Mouse (Mus musculus): ENCODE measurements around the gene Myo18b.

Myo18b gene

GRCm38 (mm10) chr5:112876846-112877390, 19.2 kb downstream of the Myo18b start:
- peak; percentile 52 for DNase-seq

GRCm38 (mm10) chr5:112872999-112873398, 23.2 kb downstream of the Myo18b start:
- DNase-seq = no peak

GRCm38 (mm10) chr5:112870729-112871128, 25.4 kb downstream of the Myo18b start:
- DNase-seq = peak; percentile 68

GRCm38 (mm10) chr5:112868620-112869019, 27.5 kb downstream of the Myo18b start:
- no peak for DNase-seq

GRCm38 (mm10) chr5:112864719-112865367, 31.3 kb downstream of the Myo18b start:
- no peak for DNase-seq

GRCm38 (mm10) chr5:112859379-112860035, 36.7 kb downstream of the Myo18b start:
- peak; percentile 45 for DNase-seq

GRCm38 (mm10) chr5:112853179-112853578, 43.0 kb downstream of the Myo18b start:
- DNase-seq = peak; percentile 66

- peak; percentile 52 for DNase-seq
These were observed 44.8 kb downstream of the Myo18b start for GRCm38 (mm10) chr5:112851389-112851788.

- peak; percentile 42 for DNase-seq
These were observed 47.4 kb downstream of the Myo18b start for GRCm38 (mm10) chr5:112848586-112849280.

GRCm38 (mm10) chr5:112847985-112848542, 48.1 kb downstream of the Myo18b start:
- no peak for DNase-seq

GRCm38 (mm10) chr5:112846146-112846545, 50.0 kb downstream of the Myo18b start:
- no peak for DNase-seq

- no peak for DNase-seq
These were observed 51.7 kb downstream of the Myo18b start for GRCm38 (mm10) chr5:112844460-112844859.

GRCm38 (mm10) chr5:112843676-112844257, 52.4 kb downstream of the Myo18b start:
- DNase-seq = peak; percentile 30

GRCm38 (mm10) chr5:112842696-112843095, 53.5 kb downstream of the Myo18b start:
- DNase-seq = no peak

- DNase-seq = no peak
These were observed 54.3 kb downstream of the Myo18b start for GRCm38 (mm10) chr5:112841850-112842249.

- DNase-seq = no peak
These were observed 61.3 kb downstream of the Myo18b start for GRCm38 (mm10) chr5:112834896-112835295.

- DNase-seq = no peak
These were observed 62.3 kb downstream of the Myo18b start for GRCm38 (mm10) chr5:112833866-112834265.

GRCm38 (mm10) chr5:112825091-112825794, 70.9 kb downstream of the Myo18b start:
- no peak for DNase-seq

GRCm38 (mm10) chr5:112824376-112824775, 71.8 kb downstream of the Myo18b start:
- DNase-seq = no peak

- DNase-seq = no peak
These were observed 73.7 kb downstream of the Myo18b start for GRCm38 (mm10) chr5:112822426-112822825.

- no peak for DNase-seq
These were observed 81.1 kb downstream of the Myo18b start for GRCm38 (mm10) chr5:112815051-112815450.

GRCm38 (mm10) chr5:112807629-112808028, 88.5 kb downstream of the Myo18b start:
- DNase-seq = no peak

All from right cerebral cortex, postnatal 25 days (tissue).